Mouse (Mus musculus): ENCODE data around the gene Teddm3.
A peak's percentile ranks its signal among the peaks of the same experiment; 100 is the strongest.
"Not testable (repeated sequence)": the region's sequence is repeated elsewhere in the genome, so short reads cannot be mapped to it uniquely, and the experiment has no call there.

Gene Teddm3

DNA sequence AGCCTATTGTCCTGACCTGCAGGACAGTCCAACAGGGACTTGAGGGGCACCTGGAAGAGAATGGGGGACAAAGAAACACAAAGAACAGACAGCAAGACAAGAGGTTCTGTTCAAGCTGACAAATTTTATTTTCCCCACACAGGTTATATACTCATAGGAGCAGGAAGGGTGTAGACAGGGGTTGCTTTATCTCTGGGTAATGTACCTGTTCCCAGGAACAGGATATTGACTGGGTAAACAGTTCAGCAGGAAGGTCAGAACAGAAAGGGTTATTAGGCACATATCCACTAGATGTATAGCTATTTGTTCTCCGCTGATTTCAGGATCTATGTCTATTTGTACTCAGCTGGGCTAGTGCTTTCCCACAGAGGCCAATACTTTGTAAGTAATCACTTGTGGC is 5.3 kb downstream of the Teddm3 start:
- DNase-seq, result not testable (repeated sequence)

DNA sequence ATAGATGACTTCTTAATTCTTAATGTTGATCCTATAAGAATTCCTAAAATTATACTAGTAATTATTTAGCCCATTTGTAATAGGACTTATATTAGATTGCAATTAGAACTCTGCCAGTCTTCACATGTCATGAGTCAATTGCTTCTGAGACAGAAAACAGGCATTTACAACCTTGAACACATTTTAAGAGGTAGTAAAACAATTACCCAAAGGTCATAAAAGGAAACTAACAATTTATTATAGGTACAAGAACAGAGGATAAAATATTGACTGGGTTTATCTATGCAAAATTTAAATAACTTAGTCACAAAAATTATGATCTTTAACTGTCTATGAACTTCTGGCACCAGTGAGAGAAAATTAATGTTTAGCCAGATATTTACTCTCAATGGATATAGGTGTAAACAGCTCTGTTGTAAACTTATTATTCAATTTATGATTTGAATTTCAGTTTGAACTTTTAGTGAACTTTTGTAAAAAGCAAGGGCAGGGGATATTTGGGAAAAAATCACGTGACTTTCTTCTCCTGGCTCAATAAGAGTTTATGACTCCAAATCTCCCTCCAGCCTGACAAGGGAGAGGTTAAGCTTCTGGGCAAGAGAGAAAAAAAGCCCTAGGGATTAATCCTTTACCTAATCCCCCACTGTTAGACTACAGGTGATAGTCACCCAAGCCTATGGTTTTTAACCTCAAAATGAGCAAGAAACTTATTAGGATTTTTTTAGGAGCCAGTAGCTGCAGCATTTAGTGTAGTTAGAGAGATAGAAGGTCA is 17.3 kb downstream of the Teddm3 start:
- DNase-seq, result no peak

DNA sequence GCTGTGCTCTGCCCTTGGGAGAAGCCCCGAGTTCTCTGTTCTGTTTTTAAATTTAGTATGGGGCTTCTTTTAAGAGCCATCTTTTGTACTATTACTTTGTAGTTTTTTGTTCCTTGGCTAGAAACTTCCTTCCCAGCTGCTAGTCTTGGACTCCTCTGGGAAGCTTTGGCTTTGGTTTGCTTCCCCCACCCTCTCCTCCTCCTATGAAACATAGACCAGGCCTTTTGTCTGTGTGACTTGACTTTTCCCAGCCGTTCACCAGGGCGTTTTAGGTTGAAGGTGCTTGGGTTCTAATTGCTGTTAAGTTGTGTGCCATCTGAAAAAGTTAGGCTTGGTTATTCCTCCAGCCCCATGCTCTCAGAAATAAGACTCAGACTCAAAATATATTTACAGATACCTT is 26.1 kb downstream of the Teddm3 start:
- DNase-seq, result not testable (repeated sequence)

DNA sequence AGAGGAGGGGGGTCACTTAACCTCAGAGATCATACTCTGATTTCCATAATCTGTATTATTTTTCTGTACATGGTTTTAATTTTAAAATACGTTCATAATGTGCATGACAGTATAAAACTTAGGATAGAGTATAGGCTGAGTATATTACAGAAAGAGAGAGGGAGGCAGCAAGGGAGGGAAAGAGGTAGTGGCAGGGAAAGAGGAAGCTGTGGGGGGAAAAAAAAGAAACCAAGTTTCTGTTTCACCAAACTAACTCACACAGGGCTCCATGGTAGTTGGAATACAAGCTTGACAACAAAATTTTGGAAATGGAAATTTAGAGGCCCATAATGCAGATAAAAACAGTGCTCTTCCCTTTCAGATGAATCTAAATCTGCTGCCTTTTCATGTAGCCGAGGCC is 31.0 kb downstream of the Teddm3 start:
- not testable (repeated sequence) for DNase-seq

DNA sequence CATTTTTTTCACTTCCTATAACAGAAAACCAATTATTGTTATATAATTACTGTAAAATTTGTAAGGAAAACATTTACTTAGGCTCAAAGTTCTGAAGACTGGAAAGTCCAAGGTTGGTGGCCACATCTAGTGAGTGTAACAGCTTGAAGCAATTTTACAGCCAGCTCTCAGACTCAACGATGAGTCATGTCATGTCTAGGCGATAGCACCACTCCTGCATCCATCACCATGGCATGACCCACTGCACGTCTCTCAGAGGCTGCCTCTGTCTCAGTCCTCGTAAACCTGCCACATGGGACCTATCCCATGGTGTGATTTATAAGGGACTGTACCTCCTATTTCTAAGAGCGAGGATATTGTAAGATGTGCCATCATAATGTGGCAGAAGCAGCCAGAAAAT is 37.7 kb downstream of the Teddm3 start:
- no peak for DNase-seq

DNA sequence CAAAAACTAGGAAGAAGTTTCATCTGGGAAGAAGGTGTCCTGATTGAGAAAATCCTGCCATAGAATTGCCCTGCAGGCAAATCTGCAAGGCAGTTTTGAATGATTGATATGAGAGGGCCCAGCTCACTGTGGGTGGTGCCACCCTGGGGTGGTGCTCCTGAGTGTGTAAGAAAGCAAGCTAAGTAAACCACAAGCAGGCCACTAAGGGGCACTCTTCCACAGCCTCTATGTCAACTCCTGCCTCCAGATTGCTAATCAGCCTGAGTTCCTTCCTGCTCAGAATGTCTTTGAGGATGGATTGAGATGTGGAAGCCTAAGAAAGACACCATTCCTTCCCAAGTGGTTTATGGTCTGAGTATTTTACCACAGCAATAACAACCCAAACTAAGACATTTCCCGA is 44.3 kb downstream of the Teddm3 start:
- peak; percentile 3 for DNase-seq

All from kidney, postnatal 14 days (tissue).